Mouse (Mus musculus) forebrain, embryonic 15.5 days (tissue): ENCODE measurements around the gene Stk16. TPM values are rescaled to one million over a fixed set of nuclear protein-coding genes. Genes with fewer than 3 reads are reported as not detected.

Experiments
- ATAC-seq: fragments of 200-750 bp; cut with Nextera tagmentation; replicated peaks from 2 replicates; pipeline ENCODE4 v1.8.0; 2017; ENCODE audit warnings: mild to moderate bottlenecking, moderate TSS enrichment, moderate library complexity
- H3K27ac ChIP-seq: fragments of 300-500 bp; sonication (generic); replicated peaks from 2 replicates; pipeline ENCODE4 v1.5.1; 2015; ENCODE audit warnings: mild to moderate bottlenecking, inconsistent platforms
- H3K27me3 ChIP-seq: fragments of 300-500 bp; sonication (generic); 2 replicates; pipeline ENCODE4 v1.6.1; 2015; ENCODE audit warnings: inconsistent platforms
- H3K36me3 ChIP-seq: fragments of 300-500 bp; sonication (generic); 2 replicates; pipeline ENCODE4 v1.6.1; 2015; ENCODE audit warnings: mild to moderate bottlenecking, inconsistent platforms
- H3K4me1 ChIP-seq: fragments of 300-500 bp; sonication (generic); 2 replicates; pipeline ENCODE4 v1.6.1; 2015; ENCODE audit warnings: inconsistent platforms
- H3K4me2 ChIP-seq: fragments of 300-500 bp; sonication (generic); replicated peaks from 2 replicates; pipeline ENCODE4 v1.6.1; 2015; ENCODE audit warnings: mild to moderate bottlenecking, inconsistent platforms
- H3K4me3 ChIP-seq: fragments of 300-500 bp; sonication (generic); 2 replicates; pipeline ENCODE4 v1.5.1; 2015; ENCODE audit warnings: mild to moderate bottlenecking, inconsistent platforms
- H3K9ac ChIP-seq: fragments of 300-500 bp; sonication (generic); replicated peaks from 2 replicates; pipeline ENCODE4 v1.6.1; 2015; ENCODE audit warnings: mild to moderate bottlenecking, inconsistent platforms
- H3K9me3 ChIP-seq: fragments of 300-500 bp; sonication (generic); 2 replicates; pipeline ENCODE4 v1.6.1; 2016; ENCODE audit warnings: inconsistent platforms
- WGBS: fragments of 180-500 bp; shearing (Covaris S2); methylation state at CpG from one replicate; pipeline ENCODE4 v1.1.7; 2015; ENCODE audit warnings: mixed read lengths; 5-methylcytosine and 5-hydroxymethylcytosine counted together
- polyA plus RNA-seq: library from polyadenylated mRNA; unstranded; fragments of >200 nt; fragmentation: Nextera tagmentation; extraction: Ambion mirVana; gene quantifications from 2 replicates; pipeline ENCODE4 v1.2.1, GENCODE M21; 2015

Gene Stk16
- polyA plus RNA-seq, 1 experiment from 2014 or later: 145 TPM

GRCm38 (mm10) chr1:75244836-75245235, 34.2 kb downstream of the Stk16 start:
- Histone ChIP-seq H3K36me3 (peaks cover 16% of the 10 kb centered on the region; the same call in 1 of the 2 replicates), H3K4me2 (no peak overlapping the region), H3K27ac (no peak overlapping the region), H3K27me3 (no peaks in the 10 kb centered on the region), H3K9me3 (no peaks in the 10 kb centered on the region), H3K9ac (no peak overlapping the region), H3K4me3 (no peak overlapping the region), H3K4me1 (peaks cover 12% of the 10 kb centered on the region)
- peak; percentile 84 for ATAC-seq
- 19% methylated on average over 4 of the region's 4 CpGs for WGBS

- Histone ChIP-seq H3K36me3 (0 out of 2 replicates have a peak, but pooled peaks cover 5% of the 10 kb centered on the region), H3K4me3 (no peak overlapping the region), H3K27ac (no peak overlapping the region), H3K4me1 (peaks cover 29% of the 10 kb centered on the region), H3K9me3 (no peaks in the 10 kb centered on the region), H3K4me2 (no peak overlapping the region), H3K9ac (no peak overlapping the region), H3K27me3 (no peaks in the 10 kb centered on the region)
- no peak for ATAC-seq
- WGBS: 78% methylated on average over 16 of the region's 16 CpGs
Measured at GRCm38 (mm10) chr1:75247071-75247930, 36.7 kb downstream of the Stk16 start.

- whole genome bisulfite sequencing: 50% methylated on average over 9 of the region's 9 CpGs
- H3K27me3 ChIP-seq: no peaks in the 10 kb centered on the region
- H3K4me3 ChIP-seq: no peak overlapping the region
- no peak overlapping the region for H3K4me2 ChIP-seq
- H3K36me3 ChIP-seq: 0 out of 2 replicates have a peak, but pooled peaks cover under 1% of the 10 kb centered on the region
- no peaks in the 10 kb centered on the region for H3K9me3 ChIP-seq
- no peak overlapping the region for H3K27ac ChIP-seq
- ATAC-seq: no peak
- H3K4me1 ChIP-seq: peaks cover 29% of the 10 kb centered on the region
- H3K9ac ChIP-seq: no peak overlapping the region
Measured at GRCm38 (mm10) chr1:75248041-75248772, 37.6 kb downstream of the Stk16 start.

GRCm38 (mm10) chr1:75250498-75250897, 39.9 kb downstream of the Stk16 start:
- no peaks in the 10 kb centered on the region for H3K27me3 ChIP-seq
- H3K4me3 ChIP-seq: no peak overlapping the region
- no peak overlapping the region for H3K9ac ChIP-seq
- no peak for ATAC-seq
- 48% methylated on average over 3 of the region's 3 CpGs for whole genome bisulfite sequencing
- no peaks in the 10 kb centered on the region for H3K9me3 ChIP-seq
- no peak overlapping the region for H3K4me2 ChIP-seq
- peaks cover 35% of the 10 kb centered on the region for H3K4me1 ChIP-seq
- peak overlapping the region; percentile 4; the same call in 1 of the 2 replicates for H3K27ac ChIP-seq
- no peaks in the 10 kb centered on the region for H3K36me3 ChIP-seq

GRCm38 (mm10) chr1:75251112-75251970, 40.7 kb downstream of the Stk16 start:
- Histone ChIP-seq H3K4me2 (peak overlapping the region; percentile 48), H3K27ac (no peak overlapping the region), H3K9me3 (no peaks in the 10 kb centered on the region), H3K27me3 (no peaks in the 10 kb centered on the region), H3K4me3 (peak overlapping the region; percentile 27), H3K36me3 (no peaks in the 10 kb centered on the region), H3K4me1 (peaks cover 35% of the 10 kb centered on the region), H3K9ac (peak overlapping the region; percentile 22; the same call in 1 of the 2 replicates)
- ATAC-seq: 0 out of 2 replicates have a peak, but pooled peaks have one; percentile 18
- WGBS: 3% methylated on average over 22 of the region's 22 CpGs

GRCm38 (mm10) chr1:75252308-75252707, 41.7 kb downstream of the Stk16 start:
- H3K36me3 ChIP-seq: no peaks in the 10 kb centered on the region
- H3K27ac ChIP-seq: no peak overlapping the region
- H3K9me3 ChIP-seq: no peaks in the 10 kb centered on the region
- peaks cover 35% of the 10 kb centered on the region for H3K4me1 ChIP-seq
- H3K27me3 ChIP-seq: no peaks in the 10 kb centered on the region
- H3K4me3 ChIP-seq: no peak overlapping the region
- no peak for ATAC-seq
- H3K9ac ChIP-seq: no peak overlapping the region
- H3K4me2 ChIP-seq: no peak overlapping the region
- WGBS: 78% methylated on average over 13 of the region's 13 CpGs

DNA sequence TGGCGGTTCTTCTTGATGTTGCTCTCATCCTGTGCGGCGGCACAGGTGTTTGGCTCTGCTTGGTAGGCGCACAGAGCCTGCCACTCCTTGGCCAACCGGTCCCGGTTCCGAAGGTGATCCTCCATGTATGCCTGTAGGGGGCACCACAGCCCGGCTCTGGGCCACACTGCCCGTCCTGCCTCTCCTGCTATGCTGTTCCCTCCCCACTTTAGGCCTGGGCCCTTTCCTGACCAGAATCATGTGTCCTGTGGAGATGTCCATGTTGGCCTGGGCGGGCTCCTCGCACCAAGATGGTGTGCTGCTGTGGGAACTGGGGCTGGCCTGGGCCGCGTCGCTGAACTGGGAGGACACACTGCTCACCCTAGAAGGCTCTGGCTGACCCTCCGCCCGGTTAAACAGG, 42.4 kb downstream of the Stk16 start:
- H3K27ac ChIP-seq: no peak overlapping the region
- H3K36me3 ChIP-seq: no peaks in the 10 kb centered on the region
- no peaks in the 10 kb centered on the region for H3K9me3 ChIP-seq
- H3K27me3 ChIP-seq: 0 out of 2 replicates have a peak, but pooled peaks cover under 1% of the 10 kb centered on the region
- no peak overlapping the region for H3K4me3 ChIP-seq
- H3K9ac ChIP-seq: no peak overlapping the region
- no peak for ATAC-seq
- WGBS: 72% methylated on average over 16 of the region's 16 CpGs
- peaks cover 29% of the 10 kb centered on the region for H3K4me1 ChIP-seq
- H3K4me2 ChIP-seq: no peak overlapping the region

DNA sequence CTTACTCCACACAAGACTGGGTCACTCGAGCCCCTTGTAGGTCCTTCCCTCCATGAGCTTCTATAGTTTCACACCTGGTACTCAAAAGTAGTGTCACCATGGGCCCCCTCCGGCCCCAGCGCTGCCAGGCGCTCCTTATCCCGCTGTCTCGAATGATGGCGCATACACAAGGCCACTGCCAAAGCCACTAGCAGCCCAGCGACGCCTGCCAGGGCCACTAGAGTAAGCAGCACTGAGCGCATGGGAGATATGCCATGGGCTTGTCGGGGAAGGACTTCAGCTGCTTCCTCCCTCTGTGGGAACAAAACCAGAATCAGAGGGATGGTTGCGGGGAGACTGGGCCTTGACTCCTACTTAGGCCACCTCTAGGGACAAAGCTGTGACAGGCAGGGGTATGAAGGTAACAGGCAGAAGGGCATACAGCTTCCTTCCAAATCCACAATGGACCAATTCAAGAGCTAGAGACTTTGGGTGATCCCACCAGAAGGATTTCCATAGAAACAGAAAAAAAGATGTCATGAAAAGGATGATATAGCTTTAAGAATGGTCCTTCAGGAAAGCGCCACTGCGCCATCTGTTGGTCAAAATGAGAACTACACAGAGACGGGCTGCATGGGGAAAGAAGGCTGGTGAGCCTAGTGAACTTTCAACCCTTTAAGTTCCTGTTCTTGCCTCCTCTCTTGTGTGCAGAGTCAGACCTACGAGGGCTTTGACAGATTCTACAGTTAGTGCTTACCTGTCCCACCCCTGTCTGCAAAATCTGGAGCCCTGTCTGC, 43.4 kb downstream of the Stk16 start:
- peak; percentile 27; the same call in 1 of the 2 replicates for ATAC-seq
- Histone ChIP-seq H3K36me3 (no peaks in the 10 kb centered on the region), H3K4me3 (no peak overlapping the region), H3K9me3 (no peaks in the 10 kb centered on the region), H3K27me3 (0 out of 2 replicates have a peak, but pooled peaks cover 4% of the 10 kb centered on the region), H3K27ac (peak overlapping the region; percentile 32; the same call in 1 of the 2 replicates), H3K4me2 (no peak overlapping the region), H3K4me1 (peaks cover 23% of the 10 kb centered on the region), H3K9ac (no peak overlapping the region)
- WGBS: 64% methylated on average over 16 of the region's 16 CpGs

- Histone ChIP-seq H3K4me1 (peaks cover 23% of the 10 kb centered on the region), H3K27me3 (0 out of 2 replicates have a peak, but pooled peaks cover 4% of the 10 kb centered on the region), H3K27ac (peak overlapping the region; percentile 32; the same call in 1 of the 2 replicates), H3K9ac (no peak overlapping the region), H3K9me3 (no peaks in the 10 kb centered on the region), H3K4me2 (no peak overlapping the region), H3K4me3 (no peak overlapping the region), H3K36me3 (no peaks in the 10 kb centered on the region)
- ATAC-seq: 0 out of 2 replicates have a peak, but pooled peaks have one; percentile 2
- 48% methylated on average over 8 of the region's 8 CpGs for WGBS
Measured at GRCm38 (mm10) chr1:75254625-75255013, 44.0 kb downstream of the Stk16 start.

DNA sequence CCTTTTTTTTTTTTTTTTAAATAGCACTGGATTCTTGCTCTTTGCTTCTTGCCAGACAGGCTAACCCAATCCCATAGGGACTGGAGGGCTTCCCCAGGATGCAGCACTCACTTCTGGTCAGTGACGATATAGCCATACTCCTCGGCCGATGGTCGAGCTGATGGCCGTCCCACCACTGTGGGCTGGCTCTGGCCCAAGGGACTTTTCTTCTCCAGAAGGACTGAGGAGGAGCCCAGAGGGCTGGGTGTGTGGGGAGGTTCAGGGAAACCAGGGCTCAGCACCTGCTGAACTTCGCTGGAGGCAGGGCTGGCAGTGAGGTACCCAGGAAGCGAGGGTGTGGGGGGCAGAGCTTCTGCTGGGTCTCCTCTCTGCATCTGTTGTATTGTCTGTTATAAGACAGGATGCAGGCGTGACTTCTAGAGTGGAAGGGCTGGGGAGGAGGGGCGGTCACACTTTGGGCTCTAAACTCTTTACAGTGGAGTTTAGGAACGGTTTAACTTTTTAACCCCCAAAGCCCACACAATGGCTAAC, 44.9 kb downstream of the Stk16 start:
- H3K4me2 ChIP-seq: no peak overlapping the region
- H3K9ac ChIP-seq: no peak overlapping the region
- WGBS: 73% methylated on average over 10 of the region's 10 CpGs
- no peaks in the 10 kb centered on the region for H3K36me3 ChIP-seq
- H3K9me3 ChIP-seq: no peaks in the 10 kb centered on the region
- H3K27ac ChIP-seq: no peak overlapping the region
- no peak overlapping the region for H3K4me3 ChIP-seq
- 0 out of 2 replicates have a peak, but pooled peaks cover 4% of the 10 kb centered on the region for H3K27me3 ChIP-seq
- no peak for ATAC-seq
- H3K4me1 ChIP-seq: peaks cover 18% of the 10 kb centered on the region

- Histone ChIP-seq H3K9me3 (no peaks in the 10 kb centered on the region), H3K4me3 (no peak overlapping the region), H3K4me1 (peaks cover 10% of the 10 kb centered on the region), H3K9ac (no peak overlapping the region), H3K27me3 (peaks cover 46% of the 10 kb centered on the region), H3K36me3 (no peaks in the 10 kb centered on the region), H3K4me2 (no peak overlapping the region), H3K27ac (no peak overlapping the region)
- ATAC-seq: no peak
Measured at GRCm38 (mm10) chr1:75261278-75261677, 50.6 kb downstream of the Stk16 start.
